In genomic region chr1:15007663-15008344, GRCm38 (mm10) we compare ENCODE assay signal across 8 mouse cellular contexts.
DNase-seq lines count a peak whose midpoint lies in the region; ATAC-seq lines count a peak whose summit lies in the region.

No protein-coding gene starts in this region.

- WGBS in heart, embryonic 10.5 days, result 5% methylated on average over 3 of the region's 3 CpGs

- H3K4me1 ChIP-seq in heart, embryonic 10.5 days, result no peaks in the 10 kb centered on the region

- DNase-seq in heart, adult 8-10 months (ENCODE audit: low spot score), result peak; percentile 23
- no peak for DNase-seq in heart, embryonic 10.5 days (ENCODE audit: low spot score)
- peak; percentile 54 for DNase-seq in 416B (ENCODE audit: low read depth)
- peak; percentile 12 for DNase-seq in c-Kit-positive CD71-negative TER-119-negative erythroid progenitor cells, embryonic 14.5 days (ENCODE audit: low read depth)
- no peak for DNase-seq in frontal cortex, postnatal 14 days (ENCODE audit: low spot score in 2 of 2)
- DNase-seq in ovary, postnatal 14 days (ENCODE audit: low spot score), result no peak

- no peaks in the 10 kb centered on the region for H3K36me3 ChIP-seq in heart, embryonic 10.5 days

- no peak overlapping the region for H3K27ac ChIP-seq in heart, embryonic 10.5 days

- H3K9me3 ChIP-seq in heart, embryonic 10.5 days, result no peaks in the 10 kb centered on the region

- no peak overlapping the region for H3K4me3 ChIP-seq in heart, embryonic 10.5 days

- no peaks in the 10 kb centered on the region for H3K27me3 ChIP-seq in heart, embryonic 10.5 days (ENCODE audit: insufficient read depth, poor library complexity, severe bottlenecking)

- peak; percentile 79; the same call in 1 of the 2 replicates for ATAC-seq in megakaryocyte progenitor cell, adult 5-6 weeks (replicated peaks; ENCODE audit: poor library complexity)
- ATAC-seq in erythroblast, adult 5-6 weeks (replicated peaks; ENCODE audit: low FRiP score, poor library complexity, severe bottlenecking), result no peak

Comparison
In these comparisons a context has a peak if more than half of its experiments do, and no peak if none do; other contexts are left out.
1. DNase-seq: peak in heart, adult 8-10 months (single experiment), 416B (single experiment) and c-Kit-positive CD71-negative TER-119-negative erythroid progenitor cells, embryonic 14.5 days (single experiment); none in heart, embryonic 10.5 days (single experiment), frontal cortex, postnatal 14 days (0 of 2) and ovary, postnatal 14 days (single experiment).